Mouse (Mus musculus) embryonic facial prominence, embryonic 12.5 days (tissue): ENCODE measurements around the gene Themis. TPM values are rescaled to one million over a fixed set of nuclear protein-coding genes. Genes with fewer than 3 reads are reported as not detected.

Experiments used
- ATAC-seq: fragments of 200-750 bp; cut with Nextera tagmentation; 2 replicates; pipeline ENCODE4 v1.8.0; 2017; ENCODE audit not compliant: insufficient number of reproducible peaks, insufficient read depth, low FRiP score, low TSS enrichment
- H3K27ac ChIP-seq: fragments of 300-500 bp; sonication (generic); 2 replicates; pipeline ENCODE4 v1.5.1; 2016; ENCODE audit warnings: mild to moderate bottlenecking
- H3K27me3 ChIP-seq: fragments of 300-500 bp; sonication (generic); 2 replicates; pipeline ENCODE4 v1.6.1; 2016; ENCODE audit warnings: mild to moderate bottlenecking, moderate library complexity
- H3K36me3 ChIP-seq: fragments of 300-500 bp; sonication (generic); 2 replicates; pipeline ENCODE4 v1.6.1; 2016; ENCODE audit warnings: mild to moderate bottlenecking
- H3K4me1 ChIP-seq: fragments of 300-500 bp; sonication (generic); 2 replicates; pipeline ENCODE4 v1.6.1; 2016
- H3K4me2 ChIP-seq: fragments of 300-500 bp; sonication (generic); replicated peaks from 2 replicates; pipeline ENCODE4 v1.6.1; 2016; ENCODE audit warnings: mild to moderate bottlenecking, moderate library complexity
- H3K4me3 ChIP-seq: fragments of 300-500 bp; sonication (generic); 2 replicates; pipeline ENCODE4 v1.5.1; 2016; ENCODE audit warnings: mild to moderate bottlenecking
- H3K9ac ChIP-seq: fragments of 300-500 bp; sonication (generic); 2 replicates; pipeline ENCODE4 v1.6.1; 2016; ENCODE audit warnings: mild to moderate bottlenecking, moderate library complexity
- H3K9me3 ChIP-seq: fragments of 300-500 bp; sonication (generic); 2 replicates; pipeline ENCODE4 v1.6.1; 2016; ENCODE audit warnings: mild to moderate bottlenecking, moderate library complexity
- WGBS: fragments of 180-500 bp; shearing (Covaris S2); methylation state at CpG from one replicate; pipeline ENCODE4 v1.1.7; 2016; 5-methylcytosine and 5-hydroxymethylcytosine counted together
- polyA plus RNA-seq: library from polyadenylated mRNA; unstranded; fragments of >200 nt; fragmentation: Nextera tagmentation; extraction: Ambion mirVana; gene quantifications from 2 replicates; pipeline ENCODE4 v1.2.1, GENCODE M21; 2016

Themis gene
- not detected in 2 replicates for polyA plus RNA-seq

GRCm38 (mm10) chr10:28668261-28668660 is at the start of gene Themis:
Gene Themis (plus strand): TSS chr10:28668360.
- no peaks in the 10 kb centered on the region for H3K36me3 ChIP-seq
- no peak within 1 kb of the TSS for H3K9ac ChIP-seq
- no peaks in the 10 kb centered on the region for H3K9me3 ChIP-seq
- no peak within 1 kb of the TSS for H3K27ac ChIP-seq
- no peak within 1 kb of the TSS for H3K4me3 ChIP-seq
- H3K4me2 ChIP-seq = no peak within 1 kb of the TSS
- ATAC-seq = no peak
- no peaks in the 10 kb centered on the region for H3K4me1 ChIP-seq
- 59% methylated on average over 5 of the region's 5 CpGs for WGBS
- H3K27me3 ChIP-seq = no peaks in the 10 kb centered on the region

- no peak for ATAC-seq
- Histone ChIP-seq H3K4me1 (no peaks in the 10 kb centered on the region), H3K36me3 (no peaks in the 10 kb centered on the region), H3K9ac (no peak overlapping the region), H3K4me3 (no peak overlapping the region), H3K9me3 (no peaks in the 10 kb centered on the region), H3K4me2 (no peak overlapping the region), H3K27ac (no peak overlapping the region), H3K27me3 (no peaks in the 10 kb centered on the region)
- 85% methylated on average over 1 of the region's 1 CpGs for WGBS
These were observed 48.7 kb upstream of the Themis start for GRCm38 (mm10) chr10:28619415-28619814.

DNA sequence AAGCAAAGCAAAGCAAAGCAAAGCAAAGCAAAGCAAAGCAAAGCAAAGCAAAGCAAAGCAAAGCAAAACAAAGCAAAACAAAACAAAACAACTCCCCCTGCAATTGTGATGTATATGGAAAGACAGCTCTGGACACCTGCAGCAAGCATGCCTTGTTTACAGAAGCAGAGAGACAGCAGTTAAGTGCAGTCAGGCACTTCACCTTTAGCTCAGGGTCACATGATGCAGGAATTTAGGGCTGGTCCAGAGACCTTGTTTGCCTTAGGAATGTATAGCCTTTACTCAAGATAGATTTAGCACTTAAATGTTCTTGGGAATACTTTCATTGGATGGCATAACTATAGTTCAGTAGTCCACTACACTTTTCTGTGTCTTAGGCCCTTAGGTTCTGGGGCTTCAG is 32.1 kb upstream of the Themis start:
- Histone ChIP-seq H3K36me3 (no peaks in the 10 kb centered on the region), H3K9ac (no peak overlapping the region), H3K9me3 (no peaks in the 10 kb centered on the region), H3K4me1 (no peaks in the 10 kb centered on the region), H3K4me2 (no peak overlapping the region), H3K27ac (no peak overlapping the region), H3K4me3 (no peak overlapping the region), H3K27me3 (no peaks in the 10 kb centered on the region)
- no peak for ATAC-seq

- H3K9ac ChIP-seq = no peak overlapping the region
- H3K4me1 ChIP-seq = no peaks in the 10 kb centered on the region
- no peak overlapping the region for H3K27ac ChIP-seq
- no peaks in the 10 kb centered on the region for H3K36me3 ChIP-seq
- WGBS = 69% methylated on average over 2 of the region's 2 CpGs
- H3K27me3 ChIP-seq = no peaks in the 10 kb centered on the region
- no peak overlapping the region for H3K4me3 ChIP-seq
- no peak for ATAC-seq
- no peak overlapping the region for H3K4me2 ChIP-seq
- H3K9me3 ChIP-seq = no peaks in the 10 kb centered on the region
These were observed 26.3 kb upstream of the Themis start for GRCm38 (mm10) chr10:28641887-28642286.

GRCm38 (mm10) chr10:28647855-28648254 is 20.3 kb upstream of the Themis start:
- Histone ChIP-seq H3K4me3 (no peak overlapping the region), H3K4me2 (no peak overlapping the region), H3K27ac (no peak overlapping the region), H3K27me3 (no peaks in the 10 kb centered on the region), H3K36me3 (no peaks in the 10 kb centered on the region), H3K4me1 (no peaks in the 10 kb centered on the region), H3K9me3 (no peaks in the 10 kb centered on the region), H3K9ac (no peak overlapping the region)
- 91% methylated on average over 2 of the region's 2 CpGs for WGBS
- no peak for ATAC-seq

GRCm38 (mm10) chr10:28649109-28649899 is 18.9 kb upstream of the Themis start:
- WGBS = 70% methylated on average over 6 of the region's 6 CpGs
- no peak overlapping the region for H3K9ac ChIP-seq

DNA sequence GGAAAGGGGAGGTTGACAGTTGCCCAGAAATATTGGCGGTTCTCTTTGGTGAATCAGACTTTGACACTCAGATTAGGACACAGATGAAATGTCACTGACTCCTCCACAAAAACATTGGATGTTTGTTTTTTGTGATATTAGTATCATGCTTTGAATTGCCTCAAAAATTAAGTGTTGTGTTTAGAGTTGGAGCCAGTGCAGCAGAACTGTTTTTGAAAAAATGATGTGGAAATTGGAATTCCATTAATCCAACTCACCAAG is 18.3 kb upstream of the Themis start:
- Histone ChIP-seq H3K27me3 (no peaks in the 10 kb centered on the region), H3K4me1 (no peaks in the 10 kb centered on the region), H3K4me2 (no peak overlapping the region), H3K27ac (no peak overlapping the region), H3K36me3 (no peaks in the 10 kb centered on the region), H3K9ac (no peak overlapping the region), H3K4me3 (no peak overlapping the region), H3K9me3 (no peaks in the 10 kb centered on the region)
- 37% methylated on average over 1 of the region's 1 CpGs for WGBS
- no peak for ATAC-seq

More at GRCm38 (mm10) chr10:28649109-28649899, 18.9 kb upstream of the Themis start:
- H3K4me3 ChIP-seq = no peak overlapping the region
- no peaks in the 10 kb centered on the region for H3K36me3 ChIP-seq
- ATAC-seq = no peak
- no peak overlapping the region for H3K4me2 ChIP-seq
- H3K4me1 ChIP-seq = no peaks in the 10 kb centered on the region
- H3K27me3 ChIP-seq = no peaks in the 10 kb centered on the region
- no peaks in the 10 kb centered on the region for H3K9me3 ChIP-seq
- no peak overlapping the region for H3K27ac ChIP-seq

DNA sequence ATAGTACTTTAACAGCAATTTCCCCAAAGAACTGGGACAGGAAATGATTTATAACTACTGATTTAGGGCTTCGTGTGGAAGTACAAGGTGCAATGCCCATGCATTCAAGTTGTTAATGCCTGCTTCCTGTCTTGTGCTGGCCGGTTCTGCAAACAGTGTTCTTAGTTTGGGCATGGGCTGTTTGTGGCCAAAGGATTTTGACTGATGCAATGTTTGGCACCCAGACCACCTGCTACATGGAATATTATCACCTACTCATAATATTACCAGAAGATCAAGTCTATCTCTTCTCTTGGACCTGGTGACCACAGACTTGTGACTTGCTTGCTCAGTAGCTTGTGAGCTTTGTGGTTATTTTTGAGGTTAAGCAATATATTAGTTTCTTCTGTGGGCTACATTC is 16.2 kb upstream of the Themis start:
- 76% methylated on average over 2 of the region's 2 CpGs for WGBS
- H3K9ac ChIP-seq = no peak overlapping the region
- H3K27ac ChIP-seq = no peak overlapping the region
- H3K9me3 ChIP-seq = no peaks in the 10 kb centered on the region
- H3K36me3 ChIP-seq = no peaks in the 10 kb centered on the region
- ATAC-seq = no peak
- H3K27me3 ChIP-seq = no peaks in the 10 kb centered on the region
- no peak overlapping the region for H3K4me3 ChIP-seq
- H3K4me1 ChIP-seq = no peaks in the 10 kb centered on the region
- no peak overlapping the region for H3K4me2 ChIP-seq

DNA sequence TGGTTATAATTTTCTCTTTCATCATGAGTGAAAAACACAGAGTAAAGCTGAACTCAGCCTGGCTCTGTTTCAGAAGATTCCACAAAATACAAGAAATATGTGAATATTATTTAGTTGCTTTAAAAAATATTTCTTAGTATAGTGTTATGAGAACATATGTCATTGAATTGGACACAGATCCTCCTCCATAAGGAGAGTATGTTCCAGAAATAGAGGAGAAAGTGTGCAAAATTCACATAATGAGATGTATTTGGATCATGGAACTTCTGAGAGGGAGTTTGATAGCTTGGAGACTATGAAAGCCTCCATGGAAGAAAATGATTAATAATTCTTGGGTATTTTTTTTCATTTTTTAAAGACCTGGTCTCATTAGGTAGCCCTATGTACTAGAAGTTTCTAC is 13.4 kb upstream of the Themis start:
- Histone ChIP-seq H3K4me3 (no peak overlapping the region), H3K4me1 (no peaks in the 10 kb centered on the region), H3K4me2 (no peak overlapping the region), H3K9ac (no peak overlapping the region), H3K9me3 (no peaks in the 10 kb centered on the region), H3K27me3 (no peaks in the 10 kb centered on the region), H3K36me3 (no peaks in the 10 kb centered on the region), H3K27ac (no peak overlapping the region)
- ATAC-seq = no peak

- H3K4me1 ChIP-seq = no peaks in the 10 kb centered on the region
- WGBS = 69% methylated on average over 6 of the region's 6 CpGs
- H3K9me3 ChIP-seq = no peaks in the 10 kb centered on the region
- H3K4me2 ChIP-seq = no peak overlapping the region
- no peak overlapping the region for H3K9ac ChIP-seq
- H3K36me3 ChIP-seq = no peaks in the 10 kb centered on the region
- H3K27ac ChIP-seq = no peak overlapping the region
- no peaks in the 10 kb centered on the region for H3K27me3 ChIP-seq
- H3K4me3 ChIP-seq = no peak overlapping the region
- ATAC-seq = no peak
These were observed 3.0 kb upstream of the Themis start for GRCm38 (mm10) chr10:28665141-28665540.

DNA sequence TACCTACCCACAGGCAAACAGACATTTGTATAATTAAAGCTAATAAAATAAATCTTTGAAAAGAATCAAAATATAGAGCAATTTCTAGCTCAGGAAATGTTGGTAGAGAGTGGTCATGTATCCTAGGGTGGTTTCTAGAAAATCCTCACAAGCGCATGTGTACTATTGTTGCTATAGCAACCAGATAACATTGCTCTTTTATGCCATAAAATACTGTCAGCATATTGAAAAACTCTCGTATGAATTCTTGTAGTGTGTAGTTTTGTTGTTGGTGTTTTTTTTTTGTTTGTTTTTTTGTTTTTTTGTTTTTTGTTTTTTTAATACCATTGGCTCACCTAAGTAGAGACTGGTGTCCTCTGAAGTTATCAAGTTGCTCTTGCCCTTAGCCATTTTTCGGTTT is 5.8 kb downstream of the Themis start:
- Histone ChIP-seq H3K27ac (no peak overlapping the region), H3K4me3 (no peak overlapping the region), H3K9ac (no peak overlapping the region), H3K27me3 (no peaks in the 10 kb centered on the region), H3K9me3 (no peaks in the 10 kb centered on the region), H3K4me1 (no peaks in the 10 kb centered on the region), H3K4me2 (no peak overlapping the region), H3K36me3 (no peaks in the 10 kb centered on the region)
- no peak for ATAC-seq
- 87% methylated on average over 3 of the region's 3 CpGs for WGBS

DNA sequence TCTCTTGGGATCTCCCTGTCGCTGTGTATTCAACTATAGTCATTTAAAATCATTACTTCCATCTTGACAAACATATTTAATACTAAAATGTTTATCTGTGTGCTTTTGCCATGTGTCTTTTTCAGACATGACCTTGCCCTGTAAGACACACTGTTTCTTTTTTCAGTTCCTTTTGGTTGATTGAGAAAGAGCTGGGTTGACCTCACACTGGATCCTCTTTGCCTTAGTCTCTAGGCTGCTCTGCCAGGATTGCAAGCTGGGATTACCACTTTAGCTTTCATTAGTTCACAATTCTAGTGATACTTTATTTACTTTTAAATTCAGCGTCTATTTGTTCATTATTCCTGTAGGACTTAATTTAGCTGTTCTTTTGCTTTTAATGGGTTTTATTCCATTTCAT is 7.2 kb downstream of the Themis start:
- H3K27me3 ChIP-seq = no peaks in the 10 kb centered on the region
- ATAC-seq = no peak
- WGBS = 88% methylated on average over 2 of the region's 2 CpGs
- H3K36me3 ChIP-seq = no peaks in the 10 kb centered on the region
- no peak overlapping the region for H3K9ac ChIP-seq
- H3K4me2 ChIP-seq = no peak overlapping the region
- no peaks in the 10 kb centered on the region for H3K4me1 ChIP-seq
- H3K27ac ChIP-seq = no peak overlapping the region
- no peaks in the 10 kb centered on the region for H3K9me3 ChIP-seq
- no peak overlapping the region for H3K4me3 ChIP-seq

- Histone ChIP-seq H3K4me1 (no peaks in the 10 kb centered on the region), H3K9ac (no peak overlapping the region), H3K27ac (no peak overlapping the region), H3K4me2 (no peak overlapping the region), H3K9me3 (no peaks in the 10 kb centered on the region), H3K27me3 (no peaks in the 10 kb centered on the region), H3K4me3 (no peak overlapping the region), H3K36me3 (no peaks in the 10 kb centered on the region)
- ATAC-seq = no peak
- WGBS = 86% methylated on average over 6 of the region's 6 CpGs
These were observed 26.8 kb downstream of the Themis start for GRCm38 (mm10) chr10:28694981-28695380.
